Mouse (Mus musculus): ENCODE data around the gene Ubxn6.

GRCm38 (mm10) chr17:56069066-56069465 lies 5.8 kb downstream of the Ubxn6 start:
- no peak for TF ChIP-seq POLR2A (IDR thresholded peaks at IDR 0.05; ENCODE audit: low read depth, low read length)
- no peak for TF ChIP-seq CTCF (IDR thresholded peaks at IDR 0.05; ENCODE audit: extremely low read depth, insufficient read length, insufficient replicate concordance, low read depth, low read length)

All from small intestine, adult 2 months (tissue).